Mouse (Mus musculus) olfactory bulb, adult 2 months (tissue): ENCODE measurements around the gene B4galt5. TPM values are rescaled to one million over a fixed set of nuclear protein-coding genes. Genes with fewer than 3 reads are reported as not detected.

Experiments
- H3K27ac ChIP-seq: fragments of 200-500 bp; 2 replicates; pipeline ENCODE4 v1.5.1; 2012; ENCODE audit warnings: low read depth, low read length; ENCODE audit not compliant: insufficient read depth
- H3K4me1 ChIP-seq: fragments of 200-500 bp; 2 replicates; pipeline ENCODE4 v1.6.1; 2012; ENCODE audit warnings: low read length; ENCODE audit not compliant: control insufficient read depth, insufficient read depth
- H3K4me3 ChIP-seq: fragments of 200-500 bp; 2 replicates; pipeline ENCODE4 v1.5.1; 2012; ENCODE audit warnings: mild to moderate bottlenecking, low read depth, low read length, moderate library complexity; ENCODE audit not compliant: insufficient read depth
- CTCF ChIP-seq: fragments of 200-500 bp; IDR thresholded peaks from 2 replicates; pipeline ENCODE4 v1.5.1; 2012; ENCODE audit warnings: low read depth, mild to moderate bottlenecking, low read length, moderate library complexity; ENCODE audit not compliant: insufficient read depth
- POLR2A ChIP-seq: fragments of 200-500 bp; IDR thresholded peaks from 2 replicates; pipeline ENCODE4 v1.6.1; 2012; ENCODE audit warnings: mild to moderate bottlenecking, low read depth, low read length, moderate library complexity; ENCODE audit not compliant: insufficient read depth
- WGBS: fragments of 180-500 bp; shearing (Covaris S2); methylation state at CpG from one replicate; pipeline ENCODE4 v1.1.7; 2018; 5-methylcytosine and 5-hydroxymethylcytosine counted together
- polyA plus RNA-seq: library from polyadenylated mRNA; stranded (reverse); fragments of >200 nt; gene quantifications from 2 replicates; pipeline ENCODE4 v1.2.4, GENCODE M21; 2012; ENCODE audit warnings: low replicate concordance; ENCODE audit not compliant: missing spikeins, insufficient read depth, insufficient read length

The B4galt5 gene
- polyA plus RNA-seq, 1 experiment: not detected

DNA sequence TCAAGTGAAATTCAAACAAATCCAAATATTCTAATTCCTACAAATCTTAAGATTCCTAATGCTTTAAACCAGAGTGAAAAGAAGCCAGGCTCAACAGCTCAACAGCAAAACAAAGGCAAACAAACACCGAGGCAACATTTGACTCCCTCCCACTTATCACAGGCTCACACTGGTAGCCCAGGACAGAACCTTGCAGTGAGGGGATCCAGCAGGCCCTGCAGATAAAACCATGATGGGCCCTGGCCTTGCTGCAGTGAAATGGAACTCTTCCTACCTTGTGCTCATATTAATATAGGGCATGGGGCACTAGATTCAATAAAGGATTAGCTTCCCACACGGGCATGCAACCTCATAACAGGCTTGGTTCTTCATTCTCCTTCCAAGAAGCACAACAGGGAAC lies 11.4 kb downstream of the B4galt5 start:
- TF ChIP-seq CTCF (no peak), POLR2A (no peak)
- WGBS: 53% methylated on average over 2 of the region's 2 CpGs

DNA sequence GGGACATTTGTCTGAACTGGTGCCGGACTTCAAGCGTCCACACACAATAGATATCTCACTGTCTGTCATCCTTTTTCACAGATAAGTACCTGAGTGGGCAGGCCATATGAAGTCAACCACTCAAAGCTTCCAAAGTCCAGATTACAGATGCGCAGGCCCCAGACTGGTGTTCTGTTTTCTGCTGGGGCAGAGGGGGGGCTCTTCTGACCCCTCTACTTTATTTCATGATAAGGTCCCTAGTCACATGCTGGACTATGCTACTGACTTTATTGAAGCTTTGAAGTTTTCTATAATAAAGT lies 11.8 kb downstream of the B4galt5 start:
- Histone ChIP-seq H3K4me3 (no peak overlapping the region), H3K4me1 (peaks cover 24% of the 10 kb centered on the region), H3K27ac (no peak overlapping the region)
- WGBS: 85% methylated on average over 3 of the region's 3 CpGs
- TF ChIP-seq CTCF (no peak), POLR2A (no peak)

More for the DNA sequence above, 11.4 kb downstream of the B4galt5 start:
- H3K4me3 ChIP-seq: no peak overlapping the region
- peaks cover 24% of the 10 kb centered on the region for H3K4me1 ChIP-seq
- H3K27ac ChIP-seq: no peak overlapping the region

DNA sequence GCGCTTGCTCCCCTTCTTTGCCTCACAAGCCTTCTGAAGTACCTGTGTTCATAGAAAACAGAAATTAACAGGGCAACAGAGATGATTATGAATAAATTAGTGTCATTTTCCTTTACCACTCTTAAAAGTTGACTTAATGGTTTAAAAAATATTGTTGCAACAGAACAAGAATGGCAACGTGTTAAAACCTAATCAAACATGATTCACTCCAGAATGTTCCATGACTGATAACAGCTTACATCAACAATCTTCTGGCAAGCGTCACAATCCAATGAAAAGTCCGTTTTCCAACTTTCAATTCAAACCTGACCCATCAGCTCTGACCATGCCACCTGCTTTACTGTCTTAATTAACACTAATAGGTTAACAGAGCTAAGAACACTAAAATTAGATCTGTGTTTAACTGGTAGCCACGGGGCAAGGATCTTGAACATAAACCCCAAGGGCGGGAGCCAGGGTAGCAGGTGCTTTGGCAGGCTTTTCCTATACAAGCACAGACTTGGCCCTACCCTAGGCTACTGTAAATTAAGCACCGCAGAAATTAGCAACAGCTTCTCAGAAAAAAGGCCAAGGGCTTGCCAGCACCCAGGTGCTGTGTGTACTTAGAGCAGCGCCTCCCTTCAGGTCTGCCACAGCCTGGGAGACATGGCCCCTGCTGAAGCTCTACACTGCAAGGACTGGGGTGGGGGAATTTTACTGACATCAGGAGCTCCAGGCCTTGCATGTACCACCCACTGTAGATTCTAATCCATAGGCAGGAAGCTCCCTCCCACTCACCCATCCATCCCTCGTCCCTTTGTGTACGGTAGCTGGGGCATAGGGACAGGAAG lies 12.4 kb downstream of the B4galt5 start:
- H3K27ac ChIP-seq: no peak overlapping the region
- no peak overlapping the region for H3K4me3 ChIP-seq
- WGBS: 59% methylated on average over 10 of the region's 10 CpGs

DNA sequence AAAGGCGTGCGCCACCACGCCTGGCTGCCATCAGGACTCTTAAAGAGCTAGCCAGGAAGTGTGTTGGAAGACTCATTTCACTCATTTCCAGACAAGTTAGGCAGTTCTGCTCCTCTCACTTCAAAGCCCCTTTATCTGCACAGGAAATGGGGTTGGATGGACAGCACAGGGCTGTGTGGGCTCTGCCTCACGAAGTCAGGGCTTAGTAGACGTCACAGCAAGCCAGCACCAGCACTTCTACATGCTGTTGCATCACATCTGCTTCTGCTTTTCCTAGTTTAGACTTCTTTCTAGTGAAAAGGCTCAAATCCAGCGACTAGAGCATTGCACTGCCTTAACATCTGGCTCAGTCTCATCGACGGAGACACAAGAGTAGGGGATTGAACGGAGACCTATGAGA lies 13.9 kb downstream of the B4galt5 start:
- Histone ChIP-seq H3K4me1 (peaks cover 38% of the 10 kb centered on the region), H3K27ac (no peak overlapping the region), H3K4me3 (no peak overlapping the region)
- no peak for TF ChIP-seq CTCF
- no peak for TF ChIP-seq POLR2A
- WGBS: 81% methylated on average over 9 of the region's 9 CpGs

More for the DNA sequence above, 12.4 kb downstream of the B4galt5 start:
- peaks cover 27% of the 10 kb centered on the region for H3K4me1 ChIP-seq
- TF ChIP-seq CTCF (no peak), POLR2A (no peak)

DNA sequence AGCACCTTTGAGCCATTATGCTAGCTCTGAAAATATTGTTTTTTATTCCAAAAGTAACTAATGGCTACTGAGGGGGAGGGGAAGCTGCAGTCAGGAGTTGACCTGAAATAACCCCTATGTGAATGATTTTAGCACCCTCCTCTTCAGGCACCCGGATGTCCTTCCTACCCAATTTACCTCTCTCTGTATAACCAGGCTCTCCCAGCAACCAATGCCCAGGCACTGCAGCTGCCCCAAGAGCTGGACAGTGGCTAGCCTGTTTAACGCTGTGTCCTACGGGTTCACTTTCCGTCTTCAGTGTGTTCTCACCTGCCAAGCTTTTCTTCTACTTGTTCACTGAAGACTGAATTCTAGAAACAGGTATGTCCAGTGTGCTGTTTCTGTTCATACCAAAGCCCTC lies 14.7 kb downstream of the B4galt5 start:
- Histone ChIP-seq H3K27ac (no peak overlapping the region), H3K4me3 (no peak overlapping the region), H3K4me1 (peaks cover 39% of the 10 kb centered on the region)
- TF ChIP-seq CTCF (no peak), POLR2A (no peak)
- 78% methylated on average over 4 of the region's 4 CpGs for WGBS

DNA sequence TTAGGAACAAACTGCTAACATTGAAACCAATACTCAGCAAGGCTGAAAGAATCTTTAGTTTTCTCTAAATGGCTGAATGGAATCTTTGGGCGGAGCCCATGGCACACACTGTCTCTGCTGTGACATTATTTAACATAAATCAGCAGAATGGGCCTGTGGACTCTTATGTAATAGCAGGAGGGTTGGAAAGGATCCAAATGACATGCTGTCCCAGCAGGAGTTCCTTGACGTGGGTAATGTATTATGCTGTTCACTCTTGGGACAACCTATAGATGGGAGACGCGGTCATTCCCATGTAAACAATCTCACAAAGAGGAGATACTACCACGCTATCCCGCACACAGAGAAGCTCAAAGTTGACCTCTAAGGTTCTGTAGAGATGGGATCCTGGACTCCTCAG lies 15.5 kb downstream of the B4galt5 start:
- TF ChIP-seq POLR2A (no peak), CTCF (no peak)
- no peak overlapping the region for H3K4me3 ChIP-seq
- H3K4me1 ChIP-seq: peaks cover 36% of the 10 kb centered on the region
- WGBS: 85% methylated on average over 6 of the region's 6 CpGs
- no peak overlapping the region for H3K27ac ChIP-seq

DNA sequence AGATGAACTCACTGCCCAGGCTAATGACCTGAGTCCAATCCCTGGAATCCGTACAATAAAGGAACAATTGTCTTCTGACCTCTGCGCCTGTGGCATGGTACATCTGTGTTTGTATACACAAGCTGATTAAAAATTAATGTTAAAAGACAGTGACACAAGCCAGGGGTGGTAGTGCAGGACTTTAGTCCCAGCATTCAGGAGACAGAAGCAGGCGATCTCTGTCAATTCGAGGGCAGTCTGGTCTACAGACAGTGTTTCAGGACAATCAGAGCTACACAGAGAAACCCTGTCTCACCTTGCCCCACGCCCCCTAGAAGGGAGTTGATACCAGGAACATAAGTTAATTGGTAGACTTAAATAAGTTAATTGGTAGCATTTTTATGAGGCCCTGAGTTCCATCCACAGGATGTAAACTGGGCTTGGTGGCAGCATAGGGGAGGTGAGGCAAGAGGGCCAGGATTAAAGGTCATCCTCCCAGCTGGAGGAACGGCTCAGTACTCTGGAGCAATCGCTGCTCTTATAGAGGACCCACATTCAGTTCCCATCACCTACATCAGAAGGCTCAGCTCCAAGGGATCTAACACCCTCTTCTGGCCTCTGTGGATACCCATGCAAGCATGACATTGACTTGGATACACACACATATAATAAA lies 16.5 kb downstream of the B4galt5 start:
- Histone ChIP-seq H3K4me3 (no peak overlapping the region), H3K4me1 (peaks cover 35% of the 10 kb centered on the region), H3K27ac (no peak overlapping the region)
- no peak for TF ChIP-seq POLR2A
- no peak for TF ChIP-seq CTCF
- WGBS: 91% methylated on average over 7 of the region's 7 CpGs

DNA sequence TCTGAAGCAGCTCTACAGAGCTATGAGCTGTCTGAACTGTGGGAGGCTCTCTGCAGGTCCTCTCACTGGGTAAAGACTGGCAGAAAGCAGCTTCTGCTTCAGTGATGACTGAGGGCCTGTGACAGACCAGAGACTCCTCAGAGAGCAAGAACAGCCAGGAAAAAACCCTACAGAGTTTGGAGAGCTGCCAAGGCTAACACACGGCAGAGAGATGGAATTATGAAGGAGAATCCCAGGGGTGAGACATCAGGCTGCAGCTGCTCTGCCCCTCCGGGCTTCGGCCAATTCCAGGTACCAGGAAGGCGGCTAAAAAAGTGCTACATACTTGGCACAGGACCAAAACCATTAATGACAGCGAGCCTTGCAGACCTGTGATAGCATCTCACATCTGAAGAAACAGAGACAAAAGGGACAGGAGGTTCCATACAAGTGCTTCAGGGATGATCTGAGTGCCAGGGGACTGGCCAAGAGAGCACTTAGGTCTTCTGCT lies 17.5 kb downstream of the B4galt5 start:
- TF ChIP-seq POLR2A (no peak), CTCF (no peak)
- no peak overlapping the region for H3K27ac ChIP-seq
- WGBS: 25% methylated on average over 5 of the region's 5 CpGs

DNA sequence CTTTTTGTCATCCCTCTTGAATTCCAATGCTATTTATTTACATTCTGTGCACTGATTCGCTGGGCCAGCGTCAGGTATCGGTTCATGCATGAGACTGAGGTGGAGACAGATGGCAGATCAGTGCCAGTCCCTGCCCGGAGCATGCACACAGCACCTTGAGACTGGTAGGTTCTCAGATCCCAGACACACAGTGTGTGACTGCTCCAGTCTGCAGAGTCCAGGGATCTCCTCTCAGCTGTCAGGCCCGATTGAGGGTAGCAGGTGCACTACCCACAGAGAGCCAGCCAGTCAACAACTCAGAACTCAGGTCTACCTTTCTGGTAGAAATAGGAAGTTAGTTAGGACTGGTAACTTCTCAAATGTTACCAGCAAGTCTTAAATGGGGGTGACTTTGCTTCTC lies 18.4 kb downstream of the B4galt5 start:
- TF ChIP-seq POLR2A: no peak
- TF ChIP-seq CTCF: no peak
- peaks cover 31% of the 10 kb centered on the region for H3K4me1 ChIP-seq
- no peak overlapping the region for H3K4me3 ChIP-seq
- H3K27ac ChIP-seq: no peak overlapping the region
- 80% methylated on average over 5 of the region's 5 CpGs for WGBS

More for the DNA sequence above, 17.5 kb downstream of the B4galt5 start:
- H3K4me3 ChIP-seq: no peak overlapping the region
- peaks cover 36% of the 10 kb centered on the region for H3K4me1 ChIP-seq
